Mouse (Mus musculus): ENCODE measurements around the gene Ctrb1. TPM values are rescaled to one million over a fixed set of nuclear protein-coding genes. Genes with fewer than 3 reads are reported as not detected.

Ctrb1 gene
- polyA plus RNA-seq, 1 experiment: 0.17 TPM

- Histone ChIP-seq H3K4me3 (ENCODE audit: insufficient read depth, low read depth, low read length) (no peak overlapping the region), H3K4me1 (ENCODE audit: control insufficient read depth, insufficient read depth, low read length) (no peaks in the 10 kb centered on the region), H3K36me3 (ENCODE audit: control insufficient read depth, insufficient read depth, low read length) (peaks cover 5% of the 10 kb centered on the region), H3K27me3 (replicated peaks; ENCODE audit: control insufficient read depth, insufficient read depth, low read length) (no peaks in the 10 kb centered on the region), H3K27ac (ENCODE audit: insufficient read depth, low read depth, low read length) (no peak overlapping the region)
- WGBS: 88% methylated on average over 2 of the region's 2 CpGs
- TF ChIP-seq POLR2A (IDR thresholded peaks at IDR 0.05; ENCODE audit: low read depth, low read length) (no peak), CTCF (conservative IDR thresholded peaks at IDR 0.05; ENCODE audit: insufficient read depth, insufficient read length, low read depth, low read length) (no peak)
- no peak for DNase-seq
These were observed 24.1 kb downstream of the Ctrb1 start for GRCm38 (mm10) chr8:111666751-111667150.

- TF ChIP-seq POLR2A (IDR thresholded peaks at IDR 0.05; ENCODE audit: low read depth, low read length) (no peak), CTCF (conservative IDR thresholded peaks at IDR 0.05; ENCODE audit: insufficient read depth, insufficient read length, low read depth, low read length) (peak; percentile 92)
- DNase-seq: peak; percentile 90
- 88% methylated on average over 3 of the region's 3 CpGs for WGBS
These were observed 28.3 kb downstream of the Ctrb1 start for GRCm38 (mm10) chr8:111662473-111662872.

DNA sequence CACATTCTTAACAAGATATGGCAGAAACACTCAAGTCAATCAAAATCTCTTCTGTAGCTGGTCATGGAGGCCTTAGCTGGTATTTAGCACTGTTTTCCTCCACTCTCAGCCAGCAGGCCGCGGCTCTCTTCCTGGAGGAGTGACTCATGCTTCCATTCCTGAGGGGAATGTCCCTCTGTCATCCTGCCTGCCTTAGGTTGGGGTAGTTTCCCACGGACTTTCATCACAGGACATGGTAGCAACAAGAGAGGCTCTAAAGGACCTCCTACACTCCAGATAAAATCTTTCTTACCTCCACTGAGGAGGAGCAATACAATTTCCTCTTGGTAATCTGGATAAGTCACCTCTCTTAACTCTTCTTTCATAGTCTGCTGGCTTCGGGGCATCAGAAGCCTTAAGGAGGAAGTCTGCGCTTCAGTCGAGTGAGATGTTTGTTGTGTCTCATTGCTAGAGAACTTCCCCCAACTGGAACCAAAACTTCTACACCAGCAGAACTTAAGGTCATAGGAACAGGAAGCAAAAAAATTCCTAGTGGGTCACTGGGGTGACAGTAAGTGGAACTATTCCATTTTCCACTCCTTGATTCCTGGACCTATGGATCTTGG is 31.9 kb downstream of the Ctrb1 start:
- peaks cover 27% of the 10 kb centered on the region for H3K4me1 ChIP-seq (ENCODE audit: control insufficient read depth, insufficient read depth, low read length)
- DNase-seq: peak; percentile 22
- WGBS: 38% methylated on average over 6 of the region's 6 CpGs
- H3K27ac ChIP-seq (ENCODE audit: insufficient read depth, low read depth, low read length): peak overlapping the region; percentile 62
- H3K4me3 ChIP-seq (ENCODE audit: insufficient read depth, low read depth, low read length): no peak overlapping the region
- TF ChIP-seq POLR2A (IDR thresholded peaks at IDR 0.05; ENCODE audit: low read depth, low read length) (no peak), CTCF (conservative IDR thresholded peaks at IDR 0.05; ENCODE audit: insufficient read depth, insufficient read length, low read depth, low read length) (no peak)
- no peaks in the 10 kb centered on the region for H3K36me3 ChIP-seq (ENCODE audit: control insufficient read depth, insufficient read depth, low read length)
- H3K27me3 ChIP-seq (replicated peaks; ENCODE audit: control insufficient read depth, insufficient read depth, low read length): no peaks in the 10 kb centered on the region

More at GRCm38 (mm10) chr8:111662473-111662872, 28.3 kb downstream of the Ctrb1 start:
- Histone ChIP-seq H3K4me3 (ENCODE audit: insufficient read depth, low read depth, low read length) (no peak overlapping the region), H3K27ac (ENCODE audit: insufficient read depth, low read depth, low read length) (no peak overlapping the region), H3K4me1 (ENCODE audit: control insufficient read depth, insufficient read depth, low read length) (peaks cover 13% of the 10 kb centered on the region), H3K27me3 (replicated peaks; ENCODE audit: control insufficient read depth, insufficient read depth, low read length) (no peaks in the 10 kb centered on the region), H3K36me3 (ENCODE audit: control insufficient read depth, insufficient read depth, low read length) (no peaks in the 10 kb centered on the region)

DNA sequence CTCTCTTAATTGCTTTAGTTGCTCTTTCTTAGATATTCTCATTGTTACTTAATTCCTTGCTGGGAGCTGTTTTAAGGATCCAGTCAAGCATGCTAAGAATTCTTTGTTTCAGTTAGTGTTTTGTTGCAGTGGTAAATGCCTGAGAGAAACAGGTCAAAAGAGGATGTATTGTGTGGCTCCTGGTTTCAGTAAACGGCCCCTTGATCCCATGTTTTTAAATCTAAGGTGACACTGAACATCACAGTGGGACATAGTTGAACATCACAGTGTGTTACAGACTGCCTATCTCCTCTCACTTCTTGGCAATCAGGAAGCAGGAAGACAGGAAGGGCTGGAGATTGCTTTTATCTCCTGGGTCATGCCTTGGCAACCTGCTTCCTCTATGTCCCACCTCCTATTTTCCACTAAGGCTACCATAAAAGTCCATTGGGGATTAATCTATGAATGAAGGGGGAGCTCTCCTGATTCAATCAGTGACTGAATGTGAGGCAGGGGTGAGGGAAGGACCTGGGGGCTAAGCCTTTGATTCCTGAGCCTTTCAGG is 33.4 kb downstream of the Ctrb1 start:
- no peak for DNase-seq
- Histone ChIP-seq H3K4me3 (ENCODE audit: insufficient read depth, low read depth, low read length) (no peak overlapping the region), H3K4me1 (ENCODE audit: control insufficient read depth, insufficient read depth, low read length) (peaks cover 27% of the 10 kb centered on the region), H3K36me3 (ENCODE audit: control insufficient read depth, insufficient read depth, low read length) (no peaks in the 10 kb centered on the region), H3K27ac (ENCODE audit: insufficient read depth, low read depth, low read length) (no peak overlapping the region), H3K27me3 (replicated peaks; ENCODE audit: control insufficient read depth, insufficient read depth, low read length) (no peaks in the 10 kb centered on the region)
- TF ChIP-seq POLR2A (IDR thresholded peaks at IDR 0.05; ENCODE audit: low read depth, low read length): no peak
- WGBS: 34% methylated on average over 1 of the region's 1 CpGs

DNA sequence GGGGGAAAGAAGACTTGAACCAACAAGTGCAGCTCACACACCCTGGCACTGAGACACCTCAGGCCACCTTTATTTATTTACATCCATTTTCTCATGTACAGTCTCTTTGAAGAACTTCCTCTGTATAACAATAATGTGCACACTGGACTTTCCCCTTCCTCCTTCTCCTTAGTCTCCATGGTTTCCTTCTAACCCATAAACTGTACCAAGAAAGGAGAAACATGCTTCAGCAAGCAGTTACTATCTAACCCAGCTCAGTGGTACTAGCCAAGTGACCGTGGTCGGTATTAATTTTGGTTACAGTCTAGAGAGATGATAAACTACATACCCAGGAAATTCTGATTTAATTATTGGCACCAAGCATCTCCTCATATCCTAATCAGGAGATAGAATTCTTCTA is 37.3 kb downstream of the Ctrb1 start:
- no peak for TF ChIP-seq CTCF (conservative IDR thresholded peaks at IDR 0.05; ENCODE audit: insufficient read depth, insufficient read length, low read depth, low read length)
- TF ChIP-seq POLR2A (IDR thresholded peaks at IDR 0.05; ENCODE audit: low read depth, low read length): no peak
- Histone ChIP-seq H3K4me1 (ENCODE audit: control insufficient read depth, insufficient read depth, low read length) (peaks cover 21% of the 10 kb centered on the region), H3K27me3 (replicated peaks; ENCODE audit: control insufficient read depth, insufficient read depth, low read length) (no peaks in the 10 kb centered on the region), H3K4me3 (ENCODE audit: insufficient read depth, low read depth, low read length) (no peak overlapping the region), H3K27ac (ENCODE audit: insufficient read depth, low read depth, low read length) (no peak overlapping the region), H3K36me3 (ENCODE audit: control insufficient read depth, insufficient read depth, low read length) (no peaks in the 10 kb centered on the region)
- WGBS: 46% methylated on average over 2 of the region's 2 CpGs
- DNase-seq: peak; percentile 76

- no peaks in the 10 kb centered on the region for H3K36me3 ChIP-seq (ENCODE audit: control insufficient read depth, insufficient read depth, low read length)
- H3K4me3 ChIP-seq (ENCODE audit: insufficient read depth, low read depth, low read length): no peak overlapping the region
- peaks cover 4% of the 10 kb centered on the region; the same call in 1 of the 2 replicates for H3K4me1 ChIP-seq (ENCODE audit: control insufficient read depth, insufficient read depth, low read length)
- WGBS: 98% methylated on average over 3 of the region's 3 CpGs
- no peak overlapping the region for H3K27ac ChIP-seq (ENCODE audit: insufficient read depth, low read depth, low read length)
- no peak for TF ChIP-seq CTCF (conservative IDR thresholded peaks at IDR 0.05; ENCODE audit: insufficient read depth, insufficient read length, low read depth, low read length)
- no peak for TF ChIP-seq POLR2A (IDR thresholded peaks at IDR 0.05; ENCODE audit: low read depth, low read length)
- no peak for DNase-seq
- no peaks in the 10 kb centered on the region for H3K27me3 ChIP-seq (replicated peaks; ENCODE audit: control insufficient read depth, insufficient read depth, low read length)
These were observed 40.2 kb downstream of the Ctrb1 start for GRCm38 (mm10) chr8:111650651-111651050.

- no peak for DNase-seq
- no peak overlapping the region for H3K4me3 ChIP-seq (ENCODE audit: insufficient read depth, low read depth, low read length)
- H3K36me3 ChIP-seq (ENCODE audit: control insufficient read depth, insufficient read depth, low read length): no peaks in the 10 kb centered on the region
- no peak overlapping the region for H3K27ac ChIP-seq (ENCODE audit: insufficient read depth, low read depth, low read length)
- 86% methylated on average over 2 of the region's 2 CpGs for WGBS
- TF ChIP-seq POLR2A (IDR thresholded peaks at IDR 0.05; ENCODE audit: low read depth, low read length) (no peak), CTCF (conservative IDR thresholded peaks at IDR 0.05; ENCODE audit: insufficient read depth, insufficient read length, low read depth, low read length) (no peak)
- H3K27me3 ChIP-seq (replicated peaks; ENCODE audit: control insufficient read depth, insufficient read depth, low read length): no peaks in the 10 kb centered on the region
- no peaks in the 10 kb centered on the region; the same call in 1 of the 2 replicates for H3K4me1 ChIP-seq (ENCODE audit: control insufficient read depth, insufficient read depth, low read length)
These were observed 42.0 kb downstream of the Ctrb1 start for GRCm38 (mm10) chr8:111648834-111649233.

Measured in kidney, adult 2 months (tissue).